Mouse (Mus musculus) granulocyte monocyte progenitor cell, adult 5-6 weeks (primary cell): Measurements from ENCODE around the gene Col5a3. TPM values are rescaled to one million over a fixed set of nuclear protein-coding genes. Genes with fewer than 3 reads are reported as not detected.

ENCODE experiments used
- ATAC-seq: replicated peaks from 2 replicates; pipeline ENCODE4 v1.8.0; 2016; ENCODE audit warnings: mild to moderate bottlenecking, moderate TSS enrichment, inconsistent platforms; ENCODE audit not compliant: poor library complexity, severe bottlenecking
- total RNA-seq, 2 experiments: library from RNA; stranded (forward) in 1 of 2; stranded (reverse) in 1 of 2; fragments of 200-712, 200-1000 nt in 1 of 2; fragments of >200 nt in 1 of 2; fragmentation: Nextera tagmentation in 1 of 2; gene quantifications; 2 replicates each; pipeline ENCODE4 v1.2.3; 2014 to 2017

Gene Col5a3
- total RNA-seq, 2 experiments from 2014 or later = 0.41 to 0.62 TPM

DNA sequence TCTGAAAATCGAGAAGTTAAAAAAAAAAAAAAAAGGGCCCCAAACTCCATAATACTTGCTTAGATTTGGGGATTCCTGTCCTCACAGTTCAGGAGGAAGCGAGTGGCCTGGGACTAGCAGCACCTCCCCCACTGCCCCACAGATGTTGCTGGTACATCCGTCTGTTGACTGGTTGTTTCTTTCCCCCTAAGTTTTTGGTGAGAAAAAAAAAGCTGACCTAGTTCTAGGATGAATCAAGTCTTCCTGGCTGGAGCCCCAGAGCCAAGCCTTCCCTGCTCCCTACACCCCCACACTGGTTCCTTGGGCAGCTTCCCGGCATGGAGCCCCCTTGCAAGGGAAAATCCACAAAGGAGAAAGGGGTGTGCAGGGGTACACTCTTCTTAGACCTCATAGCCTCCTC lies 4.6 kb downstream of the Col5a3 start:
- no peak for ATAC-seq

DNA sequence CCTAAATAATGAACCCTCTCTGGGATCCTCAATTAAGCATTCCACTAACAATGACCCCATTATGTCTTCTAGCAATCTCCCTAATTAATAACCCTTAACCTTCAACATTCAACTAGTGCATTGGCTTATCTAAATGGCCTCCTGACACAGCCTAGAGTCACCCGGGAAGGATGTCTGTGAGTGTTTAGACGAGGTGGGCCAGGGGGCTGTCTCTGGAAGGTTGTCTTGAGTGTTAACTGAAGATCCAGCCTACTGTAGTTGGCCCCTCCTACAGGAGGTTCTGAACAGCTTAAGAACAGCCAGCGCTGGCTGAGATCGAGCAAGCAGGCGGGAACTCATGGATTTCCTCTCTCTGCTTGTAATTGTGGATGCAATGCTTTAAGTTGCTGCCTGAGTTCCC lies 9.2 kb downstream of the Col5a3 start:
- ATAC-seq = no peak

- no peak for ATAC-seq
Measured at GRCm38 (mm10) chr9:20805159-20805495, 9.7 kb downstream of the Col5a3 start.

- peak; percentile 93 for ATAC-seq
Measured at GRCm38 (mm10) chr9:20804266-20805158, 10.4 kb downstream of the Col5a3 start.

DNA sequence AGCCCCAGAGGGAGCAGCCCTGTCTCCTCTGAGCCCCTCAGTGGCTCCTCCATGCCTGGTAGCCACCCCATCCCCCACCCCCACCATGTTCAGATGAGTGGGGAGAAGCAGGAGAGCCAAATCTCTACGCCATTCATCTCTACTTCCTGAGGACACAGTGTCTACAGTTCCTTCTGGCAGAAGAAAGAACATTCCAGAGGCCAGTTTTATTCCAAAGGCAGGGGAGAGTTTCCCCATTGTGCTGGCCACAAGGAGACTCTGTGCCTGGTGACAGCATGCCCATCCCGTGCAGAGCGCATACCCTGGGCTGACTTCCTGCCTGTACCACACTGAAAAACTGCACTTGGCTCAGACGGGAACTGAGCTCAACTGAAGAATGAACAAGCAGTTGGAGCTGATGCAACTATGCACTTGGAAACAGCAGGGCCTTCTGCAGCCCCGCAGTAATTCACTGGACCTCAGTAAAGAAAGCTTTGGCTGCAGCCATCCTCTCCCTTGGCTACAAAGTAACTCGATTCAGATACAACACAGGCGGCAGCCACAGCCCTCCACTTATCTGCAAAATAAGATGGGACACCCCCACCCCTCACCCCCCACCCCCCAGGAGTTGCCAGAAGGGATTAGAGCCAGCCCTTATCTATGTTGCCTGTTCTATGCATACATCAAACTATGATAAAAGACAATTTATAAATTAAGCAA lies 20.6 kb downstream of the Col5a3 start:
- peak; percentile 98 for ATAC-seq

DNA sequence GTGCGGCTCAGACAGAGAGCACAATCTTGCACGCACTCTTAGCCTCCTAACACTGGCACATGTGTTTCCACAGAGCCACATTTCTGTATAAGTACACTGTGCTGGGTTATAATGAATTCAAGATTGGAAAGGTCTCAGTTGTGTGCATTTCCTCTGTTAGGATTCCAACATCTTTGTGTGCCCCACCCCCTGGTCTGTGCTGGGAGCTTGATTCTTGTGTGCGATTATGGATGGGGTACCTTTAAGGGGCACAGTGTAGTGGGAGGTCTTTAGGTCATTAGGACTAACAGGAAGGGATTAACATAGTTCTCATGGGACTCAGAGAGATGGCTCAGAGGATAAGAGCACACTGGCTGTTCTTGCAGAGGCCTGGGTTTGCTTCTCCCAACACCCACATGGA lies 24.5 kb downstream of the Col5a3 start:
- ATAC-seq = no peak

- no peak for ATAC-seq
Measured at GRCm38 (mm10) chr9:20789651-20790050, 25.2 kb downstream of the Col5a3 start.

DNA sequence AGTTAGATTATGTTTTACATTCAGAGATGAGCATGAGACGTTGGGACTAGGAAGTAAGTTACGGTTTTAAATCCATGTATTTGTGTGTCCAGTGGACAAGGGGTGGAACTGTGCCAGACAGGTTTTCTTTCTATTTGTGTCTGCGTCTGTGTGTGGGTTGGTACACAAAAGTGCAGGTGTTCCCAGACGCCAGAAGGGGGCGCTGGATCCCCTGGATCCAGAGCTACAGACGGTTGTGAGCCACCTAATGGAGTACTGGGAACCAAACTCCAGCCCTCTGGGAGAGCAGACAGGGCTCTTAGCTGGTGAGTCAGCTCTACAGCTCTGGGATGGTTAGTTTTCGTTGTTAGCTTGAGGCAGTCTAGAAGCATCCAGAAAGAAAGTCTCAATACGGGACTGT lies 26.9 kb downstream of the Col5a3 start:
- ATAC-seq = no peak

GRCm38 (mm10) chr9:20785055-20785454 lies 29.8 kb downstream of the Col5a3 start:
- ATAC-seq = no peak

DNA sequence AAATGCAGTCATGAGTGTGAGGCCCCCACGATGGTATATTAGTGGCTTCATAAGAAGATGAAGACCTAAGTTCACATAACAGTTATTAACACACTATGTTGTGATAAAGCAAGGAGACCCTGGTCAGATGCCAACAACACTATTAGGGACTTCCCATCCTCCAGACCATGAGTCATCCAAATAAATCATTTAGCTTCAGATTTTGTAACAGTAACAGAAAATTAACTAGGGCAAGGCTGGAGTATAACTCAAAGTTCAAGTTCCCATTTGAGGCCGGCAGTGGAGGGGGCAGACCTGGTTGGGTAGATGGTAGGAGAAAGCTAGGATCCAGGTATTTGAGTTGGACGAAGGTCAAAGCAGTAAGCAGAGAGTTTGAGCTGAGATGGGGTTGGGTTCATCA lies 33.6 kb downstream of the Col5a3 start:
- no peak for ATAC-seq

DNA sequence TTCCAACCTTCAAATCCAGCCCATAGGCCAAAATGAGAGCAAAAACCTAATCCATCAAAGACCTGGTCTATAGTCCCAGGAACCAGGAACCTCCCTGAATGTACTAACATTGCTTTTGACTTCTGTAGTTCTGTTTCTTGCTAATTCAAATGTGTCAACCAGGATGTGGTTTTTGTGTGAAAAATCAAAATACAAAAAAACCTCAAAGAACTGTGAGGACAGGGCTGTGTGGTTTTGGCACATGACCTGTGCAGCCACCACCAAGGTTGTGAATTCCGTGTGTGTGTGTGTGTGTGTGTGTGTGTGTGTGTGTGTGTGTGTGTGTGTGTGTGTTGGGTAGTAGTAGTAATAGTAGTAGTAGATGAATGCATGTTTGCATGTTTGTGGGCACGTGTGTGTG lies 49.6 kb downstream of the Col5a3 start:
- peak; percentile 79 for ATAC-seq

GRCm38 (mm10) chr9:20763099-20763498 lies 51.8 kb downstream of the Col5a3 start:
- no peak for ATAC-seq

- no peak for ATAC-seq
Measured at GRCm38 (mm10) chr9:20762197-20762961, 52.5 kb downstream of the Col5a3 start.

DNA sequence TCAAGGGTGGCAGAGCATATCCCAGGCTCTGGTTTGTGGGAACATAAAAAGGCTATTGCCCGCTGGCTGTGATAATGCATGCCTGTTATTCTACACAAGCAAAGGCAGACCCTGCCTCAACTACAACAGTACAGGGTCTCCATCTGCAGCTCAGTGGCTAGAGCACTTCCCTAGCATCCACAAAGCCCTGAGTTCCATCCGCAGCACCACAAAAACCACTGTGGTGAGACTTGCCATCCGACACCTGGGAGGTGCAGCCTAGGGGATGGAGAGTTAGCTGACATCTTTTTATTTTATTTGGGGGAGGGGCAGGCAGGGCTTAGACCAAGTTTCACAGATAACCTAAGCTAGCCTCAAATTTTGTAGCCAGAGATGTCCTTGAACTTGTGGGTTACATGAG lies 53.5 kb downstream of the Col5a3 start:
- ATAC-seq = no peak

GRCm38 (mm10) chr9:20760813-20761212 lies 54.1 kb downstream of the Col5a3 start:
- ATAC-seq = peak; percentile 34

DNA sequence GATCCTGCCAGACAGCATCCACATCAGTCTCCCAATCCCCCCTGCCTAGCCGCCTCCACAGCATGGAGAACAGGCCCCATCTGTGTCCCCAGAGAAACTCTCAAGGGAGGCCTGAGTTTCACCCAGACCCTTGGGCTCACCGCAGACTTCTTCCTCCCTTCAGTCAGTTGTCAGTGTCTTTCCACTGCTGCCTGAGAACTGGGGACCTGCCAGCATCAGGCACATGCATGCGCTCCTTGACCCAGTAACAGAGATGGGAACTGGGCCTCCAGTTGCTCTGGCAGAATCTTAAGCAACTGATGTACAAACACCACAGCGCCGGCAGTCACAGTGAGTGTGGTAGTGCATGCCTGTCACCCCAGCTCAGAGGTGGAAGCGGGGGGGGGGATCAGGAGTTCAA lies 56.0 kb downstream of the Col5a3 start:
- ATAC-seq = no peak

DNA sequence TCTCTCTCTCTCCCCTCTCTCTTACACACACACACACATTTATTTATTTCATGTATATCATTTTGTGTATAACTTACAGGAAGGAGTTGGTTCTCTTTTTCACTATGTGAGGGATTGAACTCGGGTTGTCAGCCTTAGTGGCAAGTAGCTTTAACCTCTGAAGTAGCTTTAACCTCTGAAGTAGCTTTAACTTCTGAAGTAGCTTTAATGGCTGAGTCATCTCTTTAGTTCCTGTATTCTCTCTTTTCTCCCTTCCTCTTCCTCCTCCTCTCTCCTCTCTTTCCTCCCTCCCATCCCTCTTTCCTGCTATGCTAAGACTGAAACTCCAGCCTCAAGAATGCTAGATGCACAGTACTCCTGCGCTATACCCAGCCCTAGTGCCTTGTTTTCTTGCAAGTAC lies 56.6 kb downstream of the Col5a3 start:
- ATAC-seq = no peak

- peak; percentile 69 for ATAC-seq
Measured at GRCm38 (mm10) chr9:20757087-20757955, 57.5 kb downstream of the Col5a3 start.

DNA sequence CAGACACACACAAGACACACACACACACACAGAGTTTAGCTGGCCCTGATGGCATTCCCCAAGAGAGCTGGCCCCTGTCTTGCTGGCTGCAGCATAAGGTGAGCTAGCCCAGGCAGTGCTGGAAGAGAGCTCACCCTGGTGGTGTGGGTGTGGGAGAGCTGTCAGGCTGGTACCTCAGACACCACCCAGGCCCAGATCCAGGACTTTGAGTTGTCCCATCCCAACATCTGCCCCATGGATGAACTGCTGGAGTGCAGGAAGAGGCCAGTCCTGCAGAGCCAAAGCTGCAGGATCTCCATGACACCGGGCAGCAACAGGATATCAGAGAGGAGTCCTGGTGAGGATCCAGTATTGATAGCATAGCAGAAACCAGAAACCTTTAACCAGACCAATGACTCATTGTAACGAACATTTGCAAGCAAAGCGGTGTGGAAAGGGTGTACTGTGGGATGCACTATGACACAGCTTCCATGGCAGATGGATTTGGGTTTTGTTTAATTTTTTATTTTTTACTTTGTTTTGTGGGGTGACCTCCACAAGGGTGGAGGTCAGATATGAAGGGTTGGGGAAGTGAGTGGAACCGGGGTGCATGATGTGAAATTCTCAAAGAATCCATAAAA lies 58.7 kb downstream of the Col5a3 start:
- ATAC-seq = no peak

DNA sequence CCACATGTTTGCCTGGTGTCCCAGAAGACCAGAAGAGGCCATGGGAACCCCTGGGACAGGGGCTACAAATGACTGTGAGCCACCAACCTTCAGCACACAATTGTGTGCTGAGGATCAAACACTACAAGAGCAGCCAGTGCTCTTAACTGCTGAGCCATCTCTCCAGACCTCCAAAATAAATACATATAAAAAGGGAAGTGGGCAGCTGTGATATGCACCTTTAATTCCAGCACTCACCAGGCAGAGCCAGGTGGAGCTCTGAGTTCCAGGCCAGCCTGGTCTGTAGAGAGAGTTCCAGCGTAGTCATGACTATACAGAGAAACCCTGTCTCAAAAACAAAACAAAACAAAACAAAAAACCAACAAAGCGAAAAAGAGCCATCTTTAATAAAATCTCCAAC lies 60.5 kb downstream of the Col5a3 start:
- ATAC-seq = no peak
